Mouse (Mus musculus): Measurements from ENCODE around the gene Hivep3.

GRCm38 (mm10) chr4:119870411-119870810, 136.8 kb downstream of the Hivep3 start:
- TF ChIP-seq CTCF (IDR thresholded peaks at IDR 0.05; ENCODE audit: control insufficient read depth, insufficient read depth, insufficient replicate concordance, low read depth, low read length), result no peak
- no peak for TF ChIP-seq POLR2A (IDR thresholded peaks at IDR 0.05; ENCODE audit: control insufficient read depth, low read depth, low read length)
